In genomic region chr6:94094924-94095685, GRCm38 (mm10) we compare ENCODE assay signal across 25 mouse cellular contexts.
DNase-seq lines count a peak whose midpoint lies in the region; ATAC-seq and TF ChIP-seq lines count a peak whose summit lies in the region.
"Had no signal": no experiment of that assay in that cellular context is flagged by ENCODE, and none has a peak within 500 bp of the region (broad histone marks: within the 10 kb centered on the region; RNA-seq: fewer than 3 reads in every experiment).

No protein-coding gene starts in this region.

- H3K4me2 ChIP-seq in kidney, embryonic 14.5 days (replicated peaks; ENCODE audit: low read depth, low read length) = no peak overlapping the region; the same call in 1 of the 2 replicates
- H3K4me2 ChIP-seq in intestine, postnatal 0 days (replicated peaks; ENCODE audit: low read depth) = no peak overlapping the region
- H3K4me2 ChIP-seq: heart, embryonic 11.5 days; hindbrain, embryonic 15.5 days; liver, embryonic 12.5 days; lung, embryonic 14.5 days; midbrain, embryonic 12.5 days had no signal

- H3K36me3 ChIP-seq in kidney, embryonic 14.5 days (ENCODE audit: control insufficient read depth, insufficient read depth, low read length) = no peaks in the 10 kb centered on the region
- H3K36me3 ChIP-seq in intestine, postnatal 0 days (ENCODE audit: control insufficient read depth, insufficient read depth) = no peaks in the 10 kb centered on the region
- H3K36me3 ChIP-seq: hindbrain, embryonic 15.5 days; liver, embryonic 12.5 days; midbrain, embryonic 12.5 days had no signal

- 32% methylated on average over 4 of the region's 4 CpGs for WGBS in kidney, embryonic 14.5 days
- 27% methylated on average over 4 of the region's 4 CpGs for WGBS in intestine, postnatal 0 days

- H3K4me1 ChIP-seq in kidney, embryonic 14.5 days (ENCODE audit: control insufficient read depth, insufficient read depth, low read length) = peaks cover 16% of the 10 kb centered on the region
- H3K4me1 ChIP-seq in intestine, postnatal 0 days (replicated peaks; ENCODE audit: control insufficient read depth, insufficient read depth, low read length) = peaks cover 30% of the 10 kb centered on the region

- no peak overlapping the region for H3K9ac ChIP-seq in kidney, embryonic 14.5 days (ENCODE audit: low read depth, low read length)
- H3K9ac ChIP-seq in intestine, postnatal 0 days (ENCODE audit: low read depth, low read length) = no peak overlapping the region
- H3K9ac ChIP-seq: hindbrain, embryonic 15.5 days; liver, embryonic 12.5 days; lung, embryonic 14.5 days; midbrain, embryonic 12.5 days had no signal

- ATAC-seq in kidney, embryonic 14.5 days (ENCODE audit: low FRiP score, low TSS enrichment) = peak; percentile 83
- ATAC-seq in intestine, postnatal 0 days = no peak
- no peak for ATAC-seq in activated CD4-positive, CD25-positive, alpha-beta regulatory T cell, adult 4 months
- ATAC-seq: forebrain, embryonic 14.5 days; liver, embryonic 12.5 days had no signal

- no peak overlapping the region; the same call in 1 of the 2 replicates for H3K27ac ChIP-seq in kidney, embryonic 14.5 days (ENCODE audit: low read depth, low read length)
- H3K27ac ChIP-seq in intestine, postnatal 0 days (ENCODE audit: low read depth, low read length) = peak overlapping the region; percentile 50; the same call in 1 of the 2 replicates
- H3K27ac ChIP-seq: hindbrain, embryonic 15.5 days; layer of hippocampus, adult 2 months; liver, embryonic 12.5 days; midbrain, embryonic 12.5 days had no signal

- no peaks in the 10 kb centered on the region for H3K27me3 ChIP-seq in kidney, embryonic 14.5 days (ENCODE audit: control insufficient read depth, insufficient read depth, low read length)
- H3K27me3 ChIP-seq in intestine, postnatal 0 days (replicated peaks; ENCODE audit: control insufficient read depth, insufficient read depth, low read length) = no peaks in the 10 kb centered on the region
- H3K27me3 ChIP-seq: hindbrain, embryonic 15.5 days; liver, embryonic 12.5 days had no signal

- no peak for DNase-seq in kidney, adult 9 months
- DNase-seq in NIH3T3 (ENCODE audit: low read depth) (peak; percentile 30), adipocyte (ENCODE audit: low spot score) (peak; percentile 83)
- DNase-seq in frontal cortex, adult 2 months (ENCODE audit: extremely low spot score in 1 of 2, low spot score in 1 of 2) = no peak
- DNase-seq in heart, postnatal 10 days = no peak
- DNase-seq: cerebellum, adult 2 months; cerebellum, postnatal 36 days; gastrocnemius, postnatal 36 days; heart, postnatal 14 days; kidney, adult 18-20 months; layer of hippocampus, postnatal 36 days; lung, embryonic 14.5 days; spleen, adult 18-20 months; thymus, adult 18-20 months; thymus, postnatal 4 days had no signal

- H3K9me3 ChIP-seq in kidney, embryonic 14.5 days (ENCODE audit: control insufficient read depth, low read length) = no peaks in the 10 kb centered on the region
- no peaks in the 10 kb centered on the region for H3K9me3 ChIP-seq in intestine, postnatal 0 days (ENCODE audit: control insufficient read depth)
- H3K9me3 ChIP-seq: hindbrain, embryonic 15.5 days; liver, embryonic 12.5 days; midbrain, embryonic 12.5 days had no signal

- TF ChIP-seq CTCF in intestine, postnatal 0 days (IDR thresholded peaks at IDR 0.05; ENCODE audit: low read depth) = no peak

- intact Hi-C loops in heart, postnatal 10 days (cut with DNase I) = no loop called here

- H3K4me3 ChIP-seq in kidney, embryonic 14.5 days (ENCODE audit: low read length) = no peak overlapping the region
- H3K4me3 ChIP-seq in intestine, postnatal 0 days (ENCODE audit: low read depth, low read length) = no peak overlapping the region
- H3K4me3 ChIP-seq: erythroblast, embryonic 14.5 days; hindbrain, embryonic 15.5 days; layer of hippocampus, adult 2 months; liver, embryonic 12.5 days; midbrain, embryonic 12.5 days had no signal

Comparison
In these comparisons a context has a peak if more than half of its experiments do, and no peak if none do; other contexts are left out.
1. DNase-seq: peak in NIH3T3 (single experiment) and adipocyte (single experiment); none in kidney, adult 9 months (single experiment), frontal cortex, adult 2 months (0 of 2) and heart, postnatal 10 days (0 of 2).